Mouse (Mus musculus): ENCODE results near the gene Gm37240.
"Not testable (repeated sequence)": the region's sequence is repeated elsewhere in the genome, so short reads cannot be mapped to it uniquely, and the experiment has no call there.

The Gm37240 gene

DNA sequence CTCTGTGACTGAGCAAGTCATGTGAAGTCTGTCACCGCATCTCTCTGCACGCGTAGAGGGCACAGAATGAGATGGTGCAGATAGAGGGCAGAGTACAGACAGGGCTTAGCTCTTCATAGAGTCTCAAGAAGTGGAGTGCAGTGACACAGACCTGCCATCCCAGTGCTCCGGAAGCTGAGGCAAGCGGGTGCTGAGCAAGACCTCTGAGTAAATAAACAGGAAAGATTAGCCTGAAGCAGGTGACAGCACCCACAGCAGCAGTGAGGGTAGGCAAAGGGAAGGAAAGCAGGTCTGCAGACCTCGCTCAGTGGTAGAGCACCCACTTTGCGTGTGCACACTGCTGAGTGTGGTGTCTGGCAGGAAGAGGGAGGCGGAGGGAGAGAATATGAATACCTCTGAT lies 1205.6 kb downstream of the Gm37240 start:
- no peak for DNase-seq (ENCODE audit: low read depth, low spot score)

DNA sequence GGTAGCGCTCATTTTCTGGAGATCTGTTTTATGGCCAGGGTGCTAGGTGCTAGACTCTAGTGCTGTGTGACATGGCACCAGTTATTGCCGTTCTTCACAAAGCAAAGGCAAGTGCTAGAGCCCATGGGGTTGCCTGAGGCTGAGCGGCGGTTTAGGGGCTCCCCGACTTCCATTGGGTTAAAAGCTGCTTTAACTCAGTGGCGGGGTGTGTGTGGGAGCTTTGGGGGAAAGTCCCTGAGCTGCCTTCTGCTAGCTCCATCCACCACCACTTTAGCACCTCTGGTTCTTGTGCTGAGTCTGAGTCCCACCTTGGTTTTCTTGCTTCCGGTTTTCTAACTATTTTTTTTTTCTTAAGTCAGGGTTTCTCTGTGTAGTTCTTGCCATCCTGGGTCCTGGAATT lies 1207.3 kb downstream of the Gm37240 start:
- DNase-seq (ENCODE audit: low read depth, low spot score), result no peak

DNA sequence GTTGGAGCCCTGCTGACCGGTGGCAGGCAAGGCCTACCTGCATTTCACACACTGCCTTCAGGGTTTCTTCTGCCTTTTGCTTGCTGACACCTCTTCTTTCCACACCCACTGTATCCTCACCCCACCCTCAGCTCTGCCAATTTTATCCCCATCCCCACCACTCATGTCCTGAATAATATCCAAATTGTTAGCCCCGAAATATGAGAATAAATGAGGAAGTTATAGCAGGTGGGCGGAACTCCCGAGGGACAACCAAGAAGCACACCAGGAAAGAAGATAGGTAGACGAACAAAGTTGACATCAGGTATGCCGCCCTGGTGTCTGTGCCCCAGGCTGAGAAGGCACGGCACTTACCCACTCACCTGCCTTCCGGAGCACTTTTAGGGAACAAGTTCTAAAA lies 1207.8 kb downstream of the Gm37240 start:
- no peak for DNase-seq (ENCODE audit: low read depth, low spot score)

DNA sequence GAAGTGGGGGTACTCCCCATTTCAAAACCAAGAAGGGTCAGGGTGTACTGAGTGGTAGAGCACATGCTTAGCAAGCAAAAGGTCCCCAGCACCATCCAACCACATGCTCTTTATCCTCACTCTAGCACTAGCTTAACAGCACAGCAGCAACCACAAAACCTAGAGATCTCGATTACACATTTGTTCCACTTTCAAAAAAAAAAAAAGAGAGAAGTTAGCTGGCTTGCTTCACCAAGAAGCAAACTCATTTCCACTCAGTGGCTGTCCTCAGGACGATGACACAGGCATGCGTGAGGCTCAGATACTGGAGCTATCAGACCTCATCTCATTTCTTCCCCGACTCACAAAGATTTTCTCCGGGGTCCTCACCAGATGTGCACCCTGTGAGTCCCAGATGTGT lies 1208.4 kb downstream of the Gm37240 start:
- DNase-seq (ENCODE audit: low read depth, low spot score), result no peak

DNA sequence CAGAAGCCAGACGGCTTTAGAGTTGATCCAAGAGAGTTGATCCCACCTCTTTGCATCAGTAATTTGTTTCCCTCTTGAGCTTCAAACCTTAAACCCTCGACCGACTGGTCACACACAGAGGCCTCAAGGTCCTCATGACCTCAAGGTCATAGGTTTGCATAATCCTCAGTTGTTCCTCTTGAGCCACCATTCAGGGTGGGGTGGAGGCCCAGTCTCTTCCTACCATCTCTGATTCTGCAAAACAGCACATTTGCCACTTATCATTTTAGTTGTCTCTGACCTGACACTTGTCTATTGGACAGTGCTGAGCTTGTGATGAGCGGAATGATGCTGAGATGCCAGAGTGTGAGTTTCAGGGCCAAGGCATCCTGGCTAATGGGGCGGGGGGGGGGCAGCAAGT lies 1211.6 kb downstream of the Gm37240 start:
- DNase-seq (ENCODE audit: low read depth, low spot score), result no peak

- no peak for DNase-seq (ENCODE audit: low read depth, low spot score)
Measured at GRCm38 (mm10) chr3:84673552-84673951, 1213.8 kb downstream of the Gm37240 start.

GRCm38 (mm10) chr3:84672136-84672535 lies 1215.2 kb downstream of the Gm37240 start:
- no peak for DNase-seq (ENCODE audit: low read depth, low spot score)

GRCm38 (mm10) chr3:84668957-84669356 lies 1218.4 kb downstream of the Gm37240 start:
- DNase-seq (ENCODE audit: low read depth, low spot score), result no peak

GRCm38 (mm10) chr3:84665255-84666073 lies 1221.9 kb downstream of the Gm37240 start:
- no peak for DNase-seq (ENCODE audit: low read depth, low spot score)

DNA sequence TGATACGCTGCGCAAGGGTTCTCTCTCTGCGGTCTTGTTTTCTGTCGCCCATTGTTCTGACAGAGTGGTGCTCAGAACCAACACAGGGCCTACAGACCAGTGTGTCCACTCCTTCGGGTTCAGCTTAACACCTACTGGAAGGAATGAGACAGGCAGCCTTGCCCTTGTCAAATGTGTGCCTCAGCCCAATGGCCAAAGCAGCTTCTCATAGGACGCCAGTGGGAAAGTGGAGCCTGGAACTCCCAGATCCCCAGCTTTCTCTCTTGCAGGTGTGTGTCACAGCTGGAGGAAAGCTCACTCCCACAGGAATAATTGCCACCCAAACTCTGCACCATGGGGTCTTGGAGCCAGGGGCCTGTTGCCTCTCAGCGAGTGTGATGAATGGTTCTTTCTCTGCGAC lies 1222.6 kb downstream of the Gm37240 start:
- no peak for DNase-seq (ENCODE audit: low read depth, low spot score)

GRCm38 (mm10) chr3:84663858-84664257 lies 1223.5 kb downstream of the Gm37240 start:
- no peak for DNase-seq (ENCODE audit: low read depth, low spot score)

- DNase-seq (ENCODE audit: low read depth, low spot score), result no peak
Measured at GRCm38 (mm10) chr3:84663079-84663478, 1224.2 kb downstream of the Gm37240 start.

- DNase-seq (ENCODE audit: low read depth, low spot score), result no peak
Measured at GRCm38 (mm10) chr3:84660380-84660779, 1226.9 kb downstream of the Gm37240 start.

DNA sequence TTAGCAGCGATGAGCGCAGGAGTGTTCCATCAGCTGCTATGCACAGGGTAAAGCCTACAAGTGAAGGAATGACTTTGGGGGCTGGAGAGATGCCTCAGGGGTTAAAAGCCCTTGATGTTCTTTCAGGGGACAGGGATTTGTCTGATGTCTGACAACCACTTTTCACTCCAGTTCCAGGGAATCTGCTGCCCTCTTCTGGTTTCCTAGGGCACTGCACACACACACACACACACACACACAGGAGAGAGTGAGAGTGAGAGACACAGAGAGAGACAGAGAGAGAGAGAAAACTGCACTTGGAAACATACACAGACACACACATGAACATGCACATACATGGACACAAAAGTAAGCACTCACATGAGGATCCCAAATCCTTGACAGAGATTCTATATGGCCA lies 1228.4 kb downstream of the Gm37240 start:
- DNase-seq (ENCODE audit: low read depth, low spot score), result no peak

DNA sequence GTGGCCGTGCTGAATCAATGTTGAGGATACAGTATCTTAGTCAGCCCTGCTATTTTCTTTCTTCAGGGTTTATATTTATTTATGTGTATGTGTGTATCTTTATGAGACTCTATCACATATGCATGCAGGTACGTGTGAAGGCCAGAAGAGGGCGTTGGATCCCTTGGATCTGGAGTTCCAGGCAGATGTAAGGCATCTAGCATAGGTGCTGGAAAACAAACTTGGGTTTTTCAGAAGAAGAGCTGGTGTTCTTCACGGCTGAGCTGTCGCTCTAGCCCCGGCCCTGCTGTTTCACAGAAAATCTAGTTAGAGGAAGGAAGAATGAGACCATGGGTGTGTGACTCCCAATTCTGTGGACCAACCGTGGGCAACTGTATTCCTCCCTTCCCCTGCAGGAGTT lies 1229.3 kb downstream of the Gm37240 start:
- no peak for DNase-seq (ENCODE audit: low read depth, low spot score)

- DNase-seq (ENCODE audit: low read depth, low spot score), result no peak
Measured at GRCm38 (mm10) chr3:84657240-84657639, 1230.1 kb downstream of the Gm37240 start.

DNA sequence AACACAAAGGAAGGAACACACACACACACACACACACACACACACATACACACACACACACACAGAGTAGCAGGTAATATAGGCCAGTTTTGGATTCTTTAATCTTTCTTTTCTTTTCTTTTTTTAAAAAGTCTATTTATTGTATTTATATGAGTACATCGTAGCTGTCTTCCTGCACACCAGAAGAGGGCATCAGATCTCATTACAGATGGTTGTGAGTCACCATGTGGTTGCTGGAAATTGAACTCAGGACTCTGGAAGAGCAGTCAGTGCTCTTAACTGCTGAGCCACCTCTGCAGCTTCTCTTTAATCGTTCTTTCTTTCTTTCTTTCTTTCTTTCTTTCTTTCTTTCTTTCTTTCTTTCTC lies 1231.5 kb downstream of the Gm37240 start:
- not testable (repeated sequence) for DNase-seq (ENCODE audit: low read depth, low spot score)

GRCm38 (mm10) chr3:84654900-84655784 lies 1232.2 kb downstream of the Gm37240 start:
- no peak for DNase-seq (ENCODE audit: low read depth, low spot score)

DNA sequence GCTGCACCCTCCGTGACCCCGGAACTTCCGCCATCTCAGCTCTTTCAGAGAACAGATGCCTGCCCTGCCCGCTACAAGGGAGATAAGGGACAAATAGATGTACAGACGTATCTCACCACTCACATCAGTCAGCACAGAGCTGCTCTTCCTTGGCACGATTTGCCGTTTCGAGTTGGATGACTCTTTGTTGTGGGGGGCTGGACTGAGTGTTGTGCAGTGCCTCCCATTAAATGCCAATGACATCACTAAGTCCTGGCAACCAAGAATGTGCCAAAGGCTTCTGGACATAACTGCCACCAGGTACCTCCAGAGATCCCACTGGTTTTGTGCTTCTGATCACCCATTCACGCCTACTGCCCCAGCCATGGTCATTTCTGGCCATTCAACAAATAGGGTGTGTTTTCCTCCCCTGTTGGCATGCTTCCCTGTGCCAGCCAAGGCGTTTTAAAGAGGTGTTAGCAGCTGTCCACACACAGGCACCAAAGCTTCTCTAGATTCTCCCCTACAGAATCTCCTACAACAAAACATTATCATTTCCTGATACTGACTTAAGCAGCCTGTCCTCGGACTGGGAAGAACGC lies 1233.0 kb downstream of the Gm37240 start:
- DNase-seq (ENCODE audit: low read depth, low spot score), result no peak

DNA sequence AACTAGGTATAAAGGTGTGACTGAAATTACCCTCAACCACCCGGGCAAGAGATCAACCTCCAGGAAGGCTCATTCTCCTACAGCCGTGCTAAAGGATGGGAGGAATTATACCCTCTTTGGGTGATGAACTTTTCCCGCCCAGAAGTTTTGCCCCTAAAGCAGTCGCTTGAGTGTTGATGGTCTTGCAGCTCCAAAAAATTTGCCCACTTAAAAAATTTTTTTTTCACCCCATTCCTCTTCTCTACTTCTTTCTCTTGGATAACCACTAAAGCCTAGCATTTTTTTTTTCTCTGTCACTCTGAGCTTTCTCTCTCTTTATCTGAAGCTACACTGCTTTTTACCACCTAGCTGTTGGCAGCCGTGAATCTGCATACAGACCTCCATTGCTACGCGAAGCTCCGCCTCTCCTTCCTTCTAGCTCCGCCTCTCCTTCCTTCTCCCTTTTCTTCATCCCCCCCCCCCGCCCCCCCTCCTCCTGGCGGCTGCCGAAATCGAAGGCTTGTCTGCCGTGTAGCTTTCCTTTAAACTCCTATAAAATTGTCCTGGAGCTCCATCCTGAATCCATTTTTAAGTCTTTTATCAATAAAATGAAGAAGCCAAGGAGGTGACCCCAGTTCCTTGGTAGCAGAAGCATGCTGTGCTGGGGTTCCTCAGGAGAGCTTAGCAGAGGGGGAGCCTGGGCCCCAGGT lies 1233.6 kb downstream of the Gm37240 start:
- peak; percentile 25 for DNase-seq (ENCODE audit: low read depth, low spot score)

DNA sequence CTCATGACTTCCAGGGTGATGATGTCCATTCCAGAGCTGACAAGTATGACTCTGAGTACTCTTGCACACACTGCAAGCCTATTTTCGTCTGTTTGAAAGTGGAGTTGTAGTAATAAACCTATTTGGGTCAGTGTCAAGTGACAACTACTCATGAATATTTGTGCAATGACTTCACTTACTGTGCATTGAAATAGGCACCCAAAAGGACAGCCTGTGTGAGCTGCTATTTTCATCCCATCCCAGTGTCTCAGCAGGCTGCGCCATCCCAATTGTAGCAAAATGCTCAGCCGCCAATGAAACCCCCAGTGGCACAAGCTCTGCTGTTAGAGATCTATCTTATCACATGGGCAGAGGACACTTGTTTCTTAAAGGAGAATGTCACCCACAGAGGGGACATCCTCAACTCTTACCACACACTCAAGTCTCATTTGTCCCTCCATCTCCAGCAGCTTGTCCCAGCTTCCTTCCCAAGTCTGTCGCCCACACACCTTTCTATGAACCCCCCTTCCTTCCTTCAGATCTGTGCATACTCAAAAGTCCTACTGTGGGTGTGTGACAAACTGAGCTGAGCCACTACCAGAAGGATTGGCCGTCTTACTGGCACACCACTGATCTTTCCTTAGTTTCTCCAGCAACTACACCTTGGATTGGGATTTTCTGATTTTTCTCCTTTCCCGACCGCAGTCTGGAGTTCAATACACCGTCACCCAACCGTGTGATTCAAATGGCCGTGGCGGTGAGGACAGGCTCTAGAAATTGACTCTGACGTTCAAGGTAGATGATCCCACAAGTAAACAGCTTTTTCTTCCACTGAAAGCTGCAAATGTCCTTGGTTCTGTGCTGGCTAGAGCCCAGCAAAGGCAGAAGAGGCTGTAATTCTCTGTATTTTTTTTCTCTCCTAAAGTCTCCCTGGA lies 1234.4 kb downstream of the Gm37240 start:
- no peak for DNase-seq (ENCODE audit: low read depth, low spot score)

Measured in mesoderm, embryonic 11.5 days (tissue).